Mouse (Mus musculus) liver, embryonic 11.5 days (tissue): ENCODE measurements around the gene Znrf1. TPM values are rescaled to one million over a fixed set of nuclear protein-coding genes. Genes with fewer than 3 reads are reported as not detected.

ENCODE experiments used
- ATAC-seq: fragments of 200-750 bp; cut with Nextera tagmentation; replicated peaks from 2 replicates; pipeline ENCODE4 v1.8.0; 2017; ENCODE audit warnings: moderate number of reproducible peaks, mild to moderate bottlenecking, moderate TSS enrichment, moderate library complexity; ENCODE audit not compliant: low FRiP score
- DNase-seq: peaks from one replicate; pipeline ENCODE4 v3.0.0-alpha.2; 2017; ENCODE audit warnings: low spot score
- H3K27ac ChIP-seq: fragments of 300-500 bp; sonication (generic); 2 replicates; pipeline ENCODE4 v1.5.1; 2014; ENCODE audit warnings: mild to moderate bottlenecking, low read depth, low read length, control low read depth
- H3K27me3 ChIP-seq: fragments of 300-500 bp; sonication (generic); replicated peaks from 2 replicates; pipeline ENCODE4 v1.6.1; 2014; ENCODE audit warnings: low read length, mixed read lengths; ENCODE audit not compliant: control insufficient read depth, insufficient read depth
- H3K36me3 ChIP-seq: fragments of 300-500 bp; sonication (generic); 2 replicates; pipeline ENCODE4 v1.6.1; 2014; ENCODE audit warnings: mild to moderate bottlenecking, low read length, moderate library complexity, mixed read lengths; ENCODE audit not compliant: control insufficient read depth, insufficient read depth
- H3K4me1 ChIP-seq: fragments of 300-500 bp; sonication (generic); replicated peaks from 2 replicates; pipeline ENCODE4 v1.6.1; 2014; ENCODE audit warnings: low read length, mixed read lengths; ENCODE audit not compliant: control insufficient read depth, insufficient read depth
- H3K4me2 ChIP-seq: fragments of 300-500 bp; sonication (generic); 2 replicates; pipeline ENCODE4 v1.6.1; 2014; ENCODE audit warnings: mild to moderate bottlenecking, control low read depth, moderate library complexity
- H3K4me3 ChIP-seq: fragments of 300-500 bp; sonication (generic); 2 replicates; pipeline ENCODE4 v1.5.1; 2014; ENCODE audit warnings: low read depth, low read length, control low read depth
- H3K9ac ChIP-seq: fragments of 300-500 bp; sonication (generic); 2 replicates; pipeline ENCODE4 v1.6.1; 2014; ENCODE audit warnings: low read depth, low read length, control low read depth
- H3K9me3 ChIP-seq: fragments of 300-500 bp; sonication (generic); 2 replicates; pipeline ENCODE4 v1.6.1; 2016; ENCODE audit warnings: low read length, inconsistent platforms, mixed read lengths; ENCODE audit not compliant: control insufficient read depth
- WGBS: fragments of 180-500 bp; shearing (Covaris S2); extraction: QIAGEN DNeasy Blood & Tissue Kit; methylation state at CpG from one replicate; pipeline ENCODE4 v1.1.7; 2014; 5-methylcytosine and 5-hydroxymethylcytosine counted together
- polyA plus RNA-seq: library from polyadenylated mRNA; unstranded; fragments of >200 nt; fragmentation: Nextera tagmentation; extraction: Ambion mirVana; gene quantifications from 2 replicates; pipeline ENCODE4 v1.2.1, GENCODE M21; 2014

The Znrf1 gene
- polyA plus RNA-seq, 1 experiment from 2014 or later = 27.6 TPM

GRCm38 (mm10) chr8:111568029-111568428, 32.1 kb downstream of the Znrf1 start:
- Histone ChIP-seq H3K27me3 (no peaks in the 10 kb centered on the region), H3K27ac (peak overlapping the region; percentile 94), H3K9ac (peak overlapping the region; percentile 51; the same call in 1 of the 2 replicates), H3K4me3 (0 out of 2 replicates have a peak overlapping the region, but pooled peaks have one; percentile 5), H3K36me3 (no peaks in the 10 kb centered on the region), H3K4me1 (peaks cover 60% of the 10 kb centered on the region), H3K9me3 (no peaks in the 10 kb centered on the region), H3K4me2 (peak overlapping the region; percentile 52)
- no peak for DNase-seq
- WGBS = 29% methylated on average over 3 of the region's 3 CpGs
- ATAC-seq = peak; percentile 90

GRCm38 (mm10) chr8:111569926-111570325, 34.0 kb downstream of the Znrf1 start:
- Histone ChIP-seq H3K27me3 (no peaks in the 10 kb centered on the region), H3K36me3 (no peaks in the 10 kb centered on the region), H3K9ac (no peak overlapping the region), H3K4me2 (no peak overlapping the region), H3K9me3 (no peaks in the 10 kb centered on the region), H3K4me1 (peaks cover 75% of the 10 kb centered on the region), H3K4me3 (no peak overlapping the region), H3K27ac (no peak overlapping the region)
- DNase-seq = no peak
- 85% methylated on average over 4 of the region's 4 CpGs for WGBS
- ATAC-seq = no peak

- Histone ChIP-seq H3K9me3 (no peaks in the 10 kb centered on the region), H3K27me3 (no peaks in the 10 kb centered on the region), H3K9ac (no peak overlapping the region), H3K4me2 (no peak overlapping the region), H3K4me1 (peaks cover 71% of the 10 kb centered on the region), H3K4me3 (no peak overlapping the region), H3K27ac (no peak overlapping the region), H3K36me3 (no peaks in the 10 kb centered on the region)
- DNase-seq (no peak), ATAC-seq (no peak)
- 61% methylated on average over 2 of the region's 2 CpGs for WGBS
Observed at GRCm38 (mm10) chr8:111570432-111570831, 34.5 kb downstream of the Znrf1 start.

GRCm38 (mm10) chr8:111571661-111572060, 35.8 kb downstream of the Znrf1 start:
- Histone ChIP-seq H3K27ac (no peak overlapping the region), H3K27me3 (no peaks in the 10 kb centered on the region), H3K9ac (no peak overlapping the region), H3K4me1 (peaks cover 62% of the 10 kb centered on the region), H3K4me2 (no peak overlapping the region), H3K36me3 (0 out of 2 replicates have a peak, but pooled peaks cover under 1% of the 10 kb centered on the region), H3K4me3 (no peak overlapping the region), H3K9me3 (no peaks in the 10 kb centered on the region)
- WGBS = 87% methylated on average over 10 of the region's 10 CpGs
- no peak for ATAC-seq
- no peak for DNase-seq

- Histone ChIP-seq H3K4me3 (no peak overlapping the region), H3K27ac (peak overlapping the region; percentile 90), H3K36me3 (0 out of 2 replicates have a peak, but pooled peaks cover 2% of the 10 kb centered on the region), H3K27me3 (no peaks in the 10 kb centered on the region), H3K4me2 (peak overlapping the region; percentile 68), H3K9me3 (no peaks in the 10 kb centered on the region), H3K4me1 (peaks cover 57% of the 10 kb centered on the region), H3K9ac (no peak overlapping the region)
- DNase-seq (no peak), ATAC-seq (no peak)
- 81% methylated on average over 2 of the region's 2 CpGs for WGBS
Observed at GRCm38 (mm10) chr8:111572431-111572830, 36.5 kb downstream of the Znrf1 start.

GRCm38 (mm10) chr8:111573583-111573982, 37.7 kb downstream of the Znrf1 start:
- Histone ChIP-seq H3K4me3 (peak overlapping the region; percentile 34), H3K9ac (peak overlapping the region; percentile 54; the same call in 1 of the 2 replicates), H3K27me3 (no peaks in the 10 kb centered on the region), H3K27ac (peak overlapping the region; percentile 90), H3K36me3 (0 out of 2 replicates have a peak, but pooled peaks cover 2% of the 10 kb centered on the region), H3K4me1 (peaks cover 46% of the 10 kb centered on the region), H3K4me2 (peak overlapping the region; percentile 68), H3K9me3 (no peaks in the 10 kb centered on the region)
- WGBS = 14% methylated on average over 8 of the region's 8 CpGs
- peak; percentile 58 for DNase-seq
- peak; percentile 98 for ATAC-seq

GRCm38 (mm10) chr8:111574016-111574415, 38.1 kb downstream of the Znrf1 start:
- ATAC-seq = peak; percentile 19; the same call in 1 of the 2 replicates
- Histone ChIP-seq H3K27me3 (no peaks in the 10 kb centered on the region), H3K4me1 (peaks cover 43% of the 10 kb centered on the region), H3K4me2 (peak overlapping the region; percentile 68), H3K4me3 (peak overlapping the region; percentile 34), H3K36me3 (0 out of 2 replicates have a peak, but pooled peaks cover 2% of the 10 kb centered on the region), H3K9me3 (no peaks in the 10 kb centered on the region), H3K9ac (peak overlapping the region; percentile 54; the same call in 1 of the 2 replicates), H3K27ac (peak overlapping the region; percentile 90)
- 47% methylated on average over 2 of the region's 2 CpGs for WGBS
- DNase-seq = no peak

GRCm38 (mm10) chr8:111575492-111575891, 39.6 kb downstream of the Znrf1 start:
- H3K27me3 ChIP-seq = no peaks in the 10 kb centered on the region
- H3K9me3 ChIP-seq = no peaks in the 10 kb centered on the region
- peaks cover 5% of the 10 kb centered on the region; the same call in 1 of the 2 replicates for H3K36me3 ChIP-seq
- H3K4me3 ChIP-seq = no peak overlapping the region
- no peak overlapping the region for H3K4me2 ChIP-seq
- DNase-seq (no peak), ATAC-seq (no peak)
- H3K4me1 ChIP-seq = peaks cover 38% of the 10 kb centered on the region
- H3K9ac ChIP-seq = no peak overlapping the region
- WGBS = 88% methylated on average over 4 of the region's 4 CpGs
- H3K27ac ChIP-seq = no peak overlapping the region

GRCm38 (mm10) chr8:111576501-111576900, 40.6 kb downstream of the Znrf1 start:
- no peak for DNase-seq
- Histone ChIP-seq H3K36me3 (peaks cover 5% of the 10 kb centered on the region; the same call in 1 of the 2 replicates), H3K9ac (no peak overlapping the region), H3K27me3 (no peaks in the 10 kb centered on the region), H3K4me2 (no peak overlapping the region), H3K4me3 (no peak overlapping the region), H3K27ac (no peak overlapping the region), H3K9me3 (no peaks in the 10 kb centered on the region), H3K4me1 (peaks cover 35% of the 10 kb centered on the region)
- ATAC-seq = no peak
